Mouse (Mus musculus) heart, postnatal 4 days (tissue): ENCODE data around the gene Teddm1a. TPM values are rescaled to one million over a fixed set of nuclear protein-coding genes. Genes with fewer than 3 reads are reported as not detected.

Source experiments
- DNase-seq: peaks from one replicate; pipeline ENCODE4 v3.0.0; 2021
- microRNA-seq, 2 experiments: library from miRNA; unstranded; fragments of <30 nt; microRNA quantifications; one replicate each; pipeline ENCODE4 v1.2.0; 2021 to 2022
- total RNA-seq, 2 experiments: library from RNA; stranded (reverse); gene quantifications; 2 replicates each; pipeline ENCODE4 v1.2.3; 2021

Teddm1a gene
- total RNA-seq, 2 experiments from 2014 or later, result not detected

GRCm38 (mm10) chr1:153905884-153906283 lies 14.3 kb downstream of the Teddm1a start:
- no peak for DNase-seq

DNA sequence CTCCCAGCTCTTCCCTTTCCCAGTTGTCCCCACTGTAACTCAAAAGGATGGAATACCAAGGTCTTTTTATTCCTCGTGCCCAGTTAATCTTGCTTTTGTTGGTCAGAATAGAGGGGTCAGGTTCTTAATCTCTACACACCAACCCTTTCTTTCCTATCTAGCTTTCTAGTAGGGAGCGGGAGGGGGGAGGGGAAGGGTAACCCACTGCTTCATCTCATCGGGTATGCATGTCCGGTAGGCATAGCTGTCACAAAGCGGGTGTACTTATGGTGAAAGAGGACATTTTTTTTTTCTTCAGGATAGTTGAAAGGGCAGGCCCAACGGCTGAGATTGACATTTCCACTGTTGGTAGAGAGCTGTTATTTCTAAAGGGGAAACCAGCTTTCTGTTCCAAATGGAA lies 16.7 kb downstream of the Teddm1a start:
- DNase-seq, result no peak

- no peak for DNase-seq
These were observed 17.2 kb downstream of the Teddm1a start for GRCm38 (mm10) chr1:153908741-153909140.

DNA sequence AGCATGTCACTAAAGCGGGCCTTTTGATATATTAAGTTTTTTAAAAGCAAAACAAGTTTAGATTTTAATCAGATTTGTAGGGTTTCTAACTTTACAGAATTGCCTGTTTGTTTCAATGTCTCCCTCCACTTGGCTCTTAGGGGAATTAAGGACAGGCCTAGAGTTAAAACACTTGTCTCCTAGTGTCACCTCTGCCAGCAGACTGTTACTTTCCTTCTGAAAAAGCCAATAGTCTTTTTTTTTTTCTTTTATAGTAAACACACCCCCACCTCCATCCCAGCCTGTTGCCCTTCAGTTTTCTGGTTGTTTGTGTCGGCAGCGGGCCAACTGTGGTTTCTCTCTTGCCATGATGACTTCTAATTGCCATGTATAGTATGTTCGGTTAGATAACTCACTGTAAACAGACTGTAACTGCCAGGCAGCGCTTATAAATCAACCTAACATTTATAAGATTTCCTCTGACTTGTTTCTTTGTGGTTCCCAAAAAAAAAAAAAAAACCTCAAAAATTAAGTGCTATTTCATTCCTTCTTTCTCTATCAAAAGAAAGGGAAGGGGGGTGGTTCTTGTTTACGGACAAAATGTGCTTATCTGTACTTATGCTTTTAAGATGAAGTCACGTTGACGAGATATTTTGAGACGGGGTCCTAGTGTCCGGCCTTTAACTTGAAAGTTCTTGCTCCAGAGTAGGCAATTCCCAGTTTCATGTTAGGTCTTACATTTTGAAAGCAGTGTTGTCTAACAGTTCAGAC lies 17.8 kb downstream of the Teddm1a start:
- DNase-seq, result no peak

DNA sequence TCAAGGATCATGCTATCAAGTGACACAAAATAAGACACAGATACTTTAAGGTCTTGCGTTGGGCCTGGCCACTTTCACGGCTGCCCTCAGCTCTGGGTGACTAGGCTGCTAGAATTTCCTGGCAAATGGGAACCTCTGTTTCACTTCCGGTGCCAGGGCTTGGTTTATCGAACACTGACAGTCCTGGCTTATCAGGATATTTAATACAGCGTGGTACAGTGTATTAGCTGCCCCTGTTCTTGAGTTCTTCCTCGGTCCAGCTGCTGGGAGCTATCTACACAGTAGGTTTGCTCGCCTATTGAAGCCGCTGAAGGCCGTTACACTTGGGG lies 18.4 kb downstream of the Teddm1a start:
- no peak for DNase-seq

GRCm38 (mm10) chr1:153910423-153910822 lies 18.9 kb downstream of the Teddm1a start:
- no peak for DNase-seq

DNA sequence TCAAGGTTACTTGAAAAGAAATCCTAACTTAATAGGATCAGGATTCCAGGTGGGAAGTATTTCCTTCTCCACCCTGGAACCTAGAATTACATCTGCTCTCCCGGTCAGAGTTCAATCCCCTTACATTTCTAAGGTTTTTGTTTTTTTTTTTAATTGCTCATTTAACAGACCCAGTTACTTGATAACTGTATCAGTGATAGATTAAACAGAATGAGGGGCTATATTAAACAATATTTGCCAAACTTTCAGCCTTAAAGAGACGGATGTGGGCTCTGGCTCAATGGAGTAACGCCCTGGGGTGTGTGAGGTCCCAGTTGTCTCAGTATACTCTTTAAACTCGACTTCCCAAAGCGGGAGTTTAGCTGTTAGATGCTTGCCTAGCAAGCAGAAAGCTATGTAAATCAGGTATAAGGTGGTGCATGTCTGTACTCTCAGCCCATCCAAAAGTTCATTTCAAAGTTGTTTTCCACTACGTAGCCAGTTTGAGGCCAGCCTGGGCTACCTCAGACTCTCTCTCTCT lies 19.8 kb downstream of the Teddm1a start:
- DNase-seq, result no peak

DNA sequence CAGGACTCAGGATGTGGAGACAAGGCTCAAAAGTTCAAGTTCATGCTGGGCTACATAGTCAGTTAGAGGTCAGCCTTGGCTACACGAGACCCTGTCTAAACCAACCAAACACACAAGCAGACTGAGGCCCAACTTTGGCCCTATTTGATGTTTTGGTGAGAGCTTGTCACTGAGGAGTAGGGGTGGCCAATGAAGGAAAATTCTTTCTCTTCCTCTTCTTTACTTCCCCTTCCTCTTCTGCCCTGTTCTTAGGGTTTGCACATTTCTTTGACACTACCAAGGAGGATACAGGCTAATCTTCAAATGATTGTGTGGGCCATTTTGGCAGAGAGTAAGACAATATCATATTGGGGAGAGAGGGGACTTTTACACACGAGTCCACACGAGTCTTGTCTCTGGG lies 22.3 kb downstream of the Teddm1a start:
- DNase-seq, result no peak

- DNase-seq, result peak; percentile 16
These were observed 27.1 kb downstream of the Teddm1a start for GRCm38 (mm10) chr1:153918521-153919206.

- no peak for DNase-seq
These were observed 30.1 kb downstream of the Teddm1a start for GRCm38 (mm10) chr1:153921642-153922041.

- DNase-seq, result peak; percentile 73
These were observed 31.1 kb downstream of the Teddm1a start for GRCm38 (mm10) chr1:153922571-153923021.

DNA sequence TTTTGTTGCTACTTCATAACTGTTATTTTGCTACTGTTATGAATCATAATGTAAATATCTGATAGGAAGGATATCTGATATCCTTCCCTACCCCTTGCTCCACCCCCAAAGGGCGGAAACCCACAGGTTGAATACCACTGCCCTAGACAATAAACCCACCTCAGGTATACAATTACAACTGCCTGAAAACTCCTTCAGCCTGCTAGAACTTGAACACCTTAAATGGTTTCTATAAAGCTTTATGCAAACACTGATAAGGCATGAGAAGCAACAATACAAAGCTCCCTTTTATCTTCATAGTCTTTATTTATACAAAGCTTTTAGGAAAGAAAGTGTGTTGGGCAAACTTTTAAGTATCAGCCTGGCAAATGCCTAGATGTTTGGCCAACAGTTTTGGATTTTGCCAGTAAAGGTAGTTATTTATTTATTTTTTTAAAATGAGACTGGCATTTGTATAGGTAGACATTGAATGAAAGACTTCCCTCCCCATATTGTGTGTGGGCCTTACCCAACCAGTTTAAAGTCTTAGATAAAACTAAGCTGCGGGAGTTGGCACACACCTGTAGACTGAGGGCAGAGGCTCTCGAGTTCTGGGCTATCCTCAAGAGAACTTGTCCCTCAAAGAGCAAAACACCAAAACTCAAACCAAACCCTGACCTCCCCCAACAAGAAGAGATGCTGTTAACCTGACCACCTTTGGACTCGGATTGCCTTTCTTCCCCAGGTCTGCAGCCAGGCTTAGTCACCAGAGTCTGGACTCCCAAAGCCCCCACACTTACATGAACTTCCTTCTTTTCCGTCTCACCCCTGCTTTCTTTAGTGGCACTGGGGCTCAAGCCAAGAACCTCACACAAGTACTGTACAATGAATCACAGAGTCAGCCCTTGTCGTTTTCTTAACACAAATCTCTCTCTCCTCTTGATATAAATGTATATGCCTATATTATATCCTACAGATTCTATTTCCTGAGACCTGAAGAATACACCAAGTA lies 33.1 kb downstream of the Teddm1a start:
- DNase-seq, result no peak

GRCm38 (mm10) chr1:153930431-153930830 lies 38.9 kb downstream of the Teddm1a start:
- no peak for DNase-seq

DNA sequence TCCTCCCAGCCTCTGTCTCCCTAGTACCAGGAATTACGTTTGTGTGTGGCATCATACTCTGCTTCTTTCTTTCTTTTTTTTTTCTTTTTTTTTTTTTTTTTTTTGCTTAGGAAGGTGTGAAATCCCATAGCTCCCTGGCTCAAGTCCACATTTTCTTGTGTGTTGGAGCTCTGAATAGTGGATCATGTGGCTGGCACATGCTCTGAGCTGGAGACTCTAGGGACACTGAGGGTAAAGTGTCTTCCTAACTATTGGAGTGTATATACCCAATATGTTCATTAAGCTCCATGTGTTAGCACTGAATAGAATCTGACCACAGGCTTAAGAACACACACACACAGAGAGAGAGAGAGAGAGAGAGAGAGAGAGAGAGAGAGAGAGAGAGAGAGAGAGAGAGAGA lies 42.2 kb downstream of the Teddm1a start:
- no peak for DNase-seq

- no peak for DNase-seq
These were observed 44.4 kb downstream of the Teddm1a start for GRCm38 (mm10) chr1:153935844-153936380.

- DNase-seq, result no peak
These were observed 45.5 kb downstream of the Teddm1a start for GRCm38 (mm10) chr1:153937025-153937424.

DNA sequence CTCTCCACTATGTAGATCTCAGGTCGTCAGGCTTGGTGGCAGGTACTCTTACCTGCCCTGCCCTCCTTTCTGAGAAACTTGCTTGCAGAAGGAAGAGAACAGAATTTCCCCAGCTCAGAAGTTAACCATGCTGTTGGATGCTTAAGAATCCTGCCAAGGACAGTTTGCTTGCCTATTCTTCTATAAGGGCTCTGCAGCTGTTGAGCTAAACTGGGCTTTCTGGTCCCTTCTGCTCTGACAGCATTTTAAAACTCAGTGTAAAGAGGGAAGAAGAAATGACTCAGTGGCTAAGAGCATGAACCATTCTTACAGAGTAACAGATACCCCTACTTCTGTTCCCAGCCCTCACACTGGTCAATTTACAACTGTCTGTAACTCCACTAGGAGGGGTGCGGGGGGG lies 49.4 kb downstream of the Teddm1a start:
- no peak for DNase-seq

Small RNA genes within 50 kb of the gene (microRNA-seq; reads per million reads assigned to microRNA genes)
- 18.0 to 23.3 reads per million in 2 experiments for gene Mir8114

Other genes with a start within 250 kb of the Teddm1a start
- under 1 TPM in 1 of 2 experiments, not detected in 1; 0.09 TPM for gene Rgs8, start 238.7 kb upstream of the Teddm1a start, total RNA-seq
- 1 to 10 TPM; 3.1 to 4.6 TPM for gene Rgs16, start 151.4 kb upstream of the Teddm1a start, total RNA-seq
- 10 to 100 TPM; 20.5 to 21.1 TPM for gene Rnasel, start 142.3 kb upstream of the Teddm1a start, total RNA-seq
- not detected for gene Rgsl1, start 47.6 kb upstream of the Teddm1a start, total RNA-seq
- gene Teddm1b, start 17.4 kb upstream of the Teddm1a start, total RNA-seq, result not detected
- 100 to 1,000 TPM; 126 to 138 TPM for gene Glul, start 8.2 kb downstream of the Teddm1a start, total RNA-seq
- gene Teddm2, start 8.5 kb downstream of the Teddm1a start, total RNA-seq, result under 1 TPM; 0.16 to 0.26 TPM